Mouse (Mus musculus) ES-Bruce4 (cell line): ENCODE data around the gene Rnf207.

Experiments
- CTCF ChIP-seq: IDR thresholded peaks from one replicate; pipeline ENCODE4 v1.8.1; 2011; ENCODE audit warnings: low read depth, low read length
- EP300 ChIP-seq: IDR thresholded peaks from 2 replicates; pipeline ENCODE4 v1.6.1; 2011; ENCODE audit warnings: low read depth, low read length; ENCODE audit not compliant: insufficient read depth
- POLR2A ChIP-seq: IDR thresholded peaks from one replicate; pipeline ENCODE4 v1.8.1; 2011; ENCODE audit warnings: low read length; ENCODE audit not compliant: insufficient read depth

DNA sequence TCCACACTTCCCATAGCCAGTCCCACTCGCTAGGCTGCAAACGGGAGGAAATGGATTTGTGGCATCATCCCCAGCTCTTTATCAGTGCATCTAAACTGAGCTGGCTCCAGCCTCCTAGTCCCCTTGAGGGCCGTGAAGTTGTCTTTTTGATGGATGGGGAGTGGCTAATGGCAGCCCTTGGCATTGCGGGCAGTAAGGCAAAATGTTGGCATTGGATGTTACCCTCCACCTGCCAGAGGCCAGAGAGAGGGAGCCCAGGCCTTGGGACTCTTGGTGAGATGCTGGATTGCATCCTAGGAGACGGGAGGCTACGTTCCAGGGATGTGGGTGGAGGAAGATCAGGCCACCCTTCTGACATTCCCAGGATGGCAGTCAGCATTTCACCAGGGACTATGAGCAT is 12.8 kb downstream of the Rnf207 start:
- TF ChIP-seq EP300 (no peak), POLR2A (no peak), CTCF (no peak)
